Mouse (Mus musculus) brain, embryonic 18.5 days (tissue): Measurements from ENCODE around the gene Edem3.

ENCODE experiments used
- DNase-seq: peaks from one replicate; pipeline ENCODE4 v3.0.0-alpha.2; 2012; ENCODE audit warnings: low read depth, low spot score

Gene Edem3

DNA sequence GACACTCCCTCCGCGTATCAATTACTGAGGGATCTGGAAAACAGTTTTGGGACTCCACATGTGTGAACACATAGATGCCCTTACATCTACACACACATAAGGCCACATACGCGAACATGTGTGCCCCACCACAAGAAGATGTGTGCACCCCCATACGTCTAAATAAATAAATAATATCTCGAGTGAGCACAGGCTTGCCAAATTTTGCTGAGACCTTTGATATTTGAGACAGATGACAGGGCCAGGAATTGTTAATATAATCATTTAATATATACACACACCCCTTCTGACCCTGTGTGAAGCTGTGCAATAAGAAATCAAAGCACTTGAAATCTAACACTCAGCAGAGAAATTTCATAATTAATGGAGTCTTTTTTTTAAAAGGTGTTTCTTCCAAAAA is 109.2 kb downstream of the Edem3 start:
- DNase-seq, result no peak
